Mouse (Mus musculus) heart, embryonic 14.5 days (tissue): Measurements from ENCODE around the gene Acta2. TPM values are rescaled to one million over a fixed set of nuclear protein-coding genes. Genes with fewer than 3 reads are reported as not detected.

Experiments used
- ATAC-seq: fragments of 200-750 bp; cut with Nextera tagmentation; 2 replicates; pipeline ENCODE4 v1.8.0; 2017; ENCODE audit warnings: low read depth, moderate TSS enrichment; ENCODE audit not compliant: insufficient number of reproducible peaks, insufficient read depth, low FRiP score
- H3K27ac ChIP-seq, 2 experiments: fragments of 200-500 bp in 1 of 2; fragments of 300-500 bp in 1 of 2; sonication (generic) in 1 of 2; replicated peaks in 1 of 2; 2 replicates each; pipeline ENCODE4 v1.5.1; 2012 to 2014; ENCODE audit warnings: low read depth in 2 of 2, low read length in 2 of 2, control low read depth in 1 of 2, mild to moderate bottlenecking in 1 of 2, mixed read lengths in 1 of 2; ENCODE audit not compliant: control insufficient read depth in 1 of 2, insufficient read depth in 1 of 2
- H3K27me3 ChIP-seq: fragments of 300-500 bp; sonication (generic); 2 replicates; pipeline ENCODE4 v1.6.1; 2014; ENCODE audit warnings: mild to moderate bottlenecking, low read length, control low read depth; ENCODE audit not compliant: control insufficient read depth, insufficient read depth
- H3K36me3 ChIP-seq: fragments of 300-500 bp; sonication (generic); 2 replicates; pipeline ENCODE4 v1.6.1; 2014; ENCODE audit warnings: mild to moderate bottlenecking, control low read depth, low read length, mixed read lengths; ENCODE audit not compliant: control insufficient read depth, insufficient read depth
- H3K4me1 ChIP-seq, 2 experiments: fragments of 200-500 bp in 1 of 2; fragments of 300-500 bp in 1 of 2; sonication (generic) in 1 of 2; 2 replicates each; pipeline ENCODE4 v1.6.1; 2012 to 2014; ENCODE audit warnings: low read length in 2 of 2, control low read depth in 1 of 2, mixed read lengths in 1 of 2; ENCODE audit not compliant: control insufficient read depth in 2 of 2, insufficient read depth in 2 of 2
- H3K4me2 ChIP-seq: fragments of 300-500 bp; sonication (generic); 2 replicates; pipeline ENCODE4 v1.6.1; 2014; ENCODE audit warnings: mild to moderate bottlenecking, low read length
- H3K4me3 ChIP-seq, 2 experiments: fragments of 200-500 bp in 1 of 2; fragments of 300-500 bp in 1 of 2; sonication (generic) in 1 of 2; 2 replicates each; pipeline ENCODE4 v1.5.1; 2012 to 2014; ENCODE audit warnings: low read length in 2 of 2, mild to moderate bottlenecking in 2 of 2, control low read depth in 1 of 2, low read depth in 1 of 2, moderate library complexity in 1 of 2; ENCODE audit not compliant: control insufficient read depth in 1 of 2, insufficient read depth in 1 of 2
- H3K9ac ChIP-seq: fragments of 300-500 bp; sonication (generic); 2 replicates; pipeline ENCODE4 v1.6.1; 2014; ENCODE audit warnings: mild to moderate bottlenecking, low read length
- H3K9me3 ChIP-seq: fragments of 300-500 bp; sonication (generic); 2 replicates; pipeline ENCODE4 v1.6.1; 2016; ENCODE audit warnings: low read length, control low read depth; ENCODE audit not compliant: control insufficient read depth
- WGBS: fragments of 180-500 bp; shearing (Covaris S2); extraction: QIAGEN DNeasy Blood & Tissue Kit; methylation state at CpG from one replicate; pipeline ENCODE4 v1.1.7; 2014; 5-methylcytosine and 5-hydroxymethylcytosine counted together
- polyA plus RNA-seq: library from polyadenylated mRNA; unstranded; fragments of >200 nt; fragmentation: Nextera tagmentation; extraction: Ambion mirVana; gene quantifications from 2 replicates; pipeline ENCODE4 v1.2.1, GENCODE M21; 2014

Gene Acta2
- polyA plus RNA-seq, 1 experiment from 2014 or later, result 1,199 TPM

- peaks cover 2 to 6% of the 10 kb centered on the region in 2 experiments; a peak in 2 of 4 replicates for H3K4me1 ChIP-seq
- H3K27ac ChIP-seq, result no peak overlapping the region
- H3K36me3 ChIP-seq, result no peaks in the 10 kb centered on the region
- H3K9ac ChIP-seq, result no peak overlapping the region
- 77% methylated on average over 11 of the region's 11 CpGs for WGBS
- H3K27me3 ChIP-seq, result no peaks in the 10 kb centered on the region
- no peak overlapping the region for H3K4me3 ChIP-seq
- no peak for ATAC-seq
- H3K4me2 ChIP-seq, result no peak overlapping the region
- no peaks in the 10 kb centered on the region for H3K9me3 ChIP-seq
These were observed 14.8 kb upstream of the Acta2 start for GRCm38 (mm10) chr19:34270106-34270726.

- Histone ChIP-seq H3K27me3 (no peaks in the 10 kb centered on the region), H3K9ac (no peak overlapping the region), H3K4me1 (peaks cover 2 to 6% of the 10 kb centered on the region in 2 experiments; a peak in 2 of 4 replicates), H3K36me3 (no peaks in the 10 kb centered on the region), H3K27ac (no peak overlapping the region), H3K9me3 (no peaks in the 10 kb centered on the region), H3K4me2 (no peak overlapping the region), H3K4me3 (no peak overlapping the region)
- no peak for ATAC-seq
- 43% methylated on average over 1 of the region's 1 CpGs for WGBS
These were observed 13.6 kb upstream of the Acta2 start for GRCm38 (mm10) chr19:34268991-34269390.

GRCm38 (mm10) chr19:34265604-34266193, 10.3 kb upstream of the Acta2 start:
- peaks cover 2 to 6% of the 10 kb centered on the region in 2 experiments; a peak in 2 of 4 replicates for H3K4me1 ChIP-seq
- peak overlapping the region; percentile 1; the same call in 1 of the 2 replicates for H3K4me2 ChIP-seq
- 32% methylated on average over 5 of the region's 5 CpGs for WGBS
- peak overlapping the region; percentile 11 to 50; a peak in 3 of 4 replicates for H3K27ac ChIP-seq
- no peaks in the 10 kb centered on the region for H3K27me3 ChIP-seq
- H3K9me3 ChIP-seq, result no peaks in the 10 kb centered on the region
- no peak overlapping the region for H3K9ac ChIP-seq
- H3K36me3 ChIP-seq, result no peaks in the 10 kb centered on the region
- H3K4me3 ChIP-seq, result no peak overlapping the region
- ATAC-seq, result no peak

- H3K9ac ChIP-seq, result no peak overlapping the region
- peaks cover 9% of the 10 kb centered on the region; the same call in 1 of the 2 replicates for H3K27me3 ChIP-seq
- 81% methylated on average over 2 of the region's 2 CpGs for WGBS
- H3K4me1 ChIP-seq, result 0 out of 4 replicates have a peak, but pooled peaks cover 2 to 3% of the 10 kb centered on the region in 2 experiments
- H3K27ac ChIP-seq, result no peak overlapping the region
- H3K4me2 ChIP-seq, result no peak overlapping the region
- no peak overlapping the region for H3K4me3 ChIP-seq
- no peaks in the 10 kb centered on the region for H3K9me3 ChIP-seq
- ATAC-seq, result no peak
- no peaks in the 10 kb centered on the region for H3K36me3 ChIP-seq
These were observed 7.0 kb upstream of the Acta2 start for GRCm38 (mm10) chr19:34262273-34262974.

- H3K4me3 ChIP-seq, result no peak overlapping the region
- no peak overlapping the region for H3K9ac ChIP-seq
- peaks cover 4 to 14% of the 10 kb centered on the region in 2 experiments; a peak in 3 of 4 replicates for H3K4me1 ChIP-seq
- H3K9me3 ChIP-seq, result no peaks in the 10 kb centered on the region
- peaks cover 3% of the 10 kb centered on the region; the same call in 1 of the 2 replicates for H3K36me3 ChIP-seq
- H3K27me3 ChIP-seq, result peaks cover 9% of the 10 kb centered on the region; the same call in 1 of the 2 replicates
- 73% methylated on average over 2 of the region's 2 CpGs for WGBS
- no peak for ATAC-seq
- no peak overlapping the region for H3K27ac ChIP-seq
- H3K4me2 ChIP-seq, result no peak overlapping the region
These were observed 1.5 kb upstream of the Acta2 start for GRCm38 (mm10) chr19:34256936-34257335.

- no peaks in the 10 kb centered on the region for H3K9me3 ChIP-seq
- H3K4me2 ChIP-seq, result no peak overlapping the region
- H3K4me1 ChIP-seq, result peaks cover 4 to 14% of the 10 kb centered on the region in 2 experiments; a peak in 3 of 4 replicates
- H3K4me3 ChIP-seq, result no peak overlapping the region
- H3K27me3 ChIP-seq, result peaks cover 9% of the 10 kb centered on the region; the same call in 1 of the 2 replicates
- no peak overlapping the region for H3K9ac ChIP-seq
- H3K27ac ChIP-seq, result peak overlapping the region in 1 of 2 experiments; percentile 83; a peak in 1 of 4 replicates
- H3K36me3 ChIP-seq, result peaks cover 11% of the 10 kb centered on the region
- no peak for ATAC-seq
- WGBS, result 72% methylated on average over 5 of the region's 5 CpGs
These were observed 759 bp upstream of the Acta2 start for GRCm38 (mm10) chr19:34256149-34256548.

GRCm38 (mm10) chr19:34254101-34254879, 1.1 kb downstream of the Acta2 start:
- H3K9ac ChIP-seq, result peak overlapping the region; percentile 75
- peak; percentile 23; the same call in 1 of the 2 replicates for ATAC-seq

More at GRCm38 (mm10) chr19:34254101-34254879, 1.1 kb downstream of the Acta2 start:
- Histone ChIP-seq H3K36me3 (peaks cover 19% of the 10 kb centered on the region), H3K4me2 (peak overlapping the region; percentile 70), H3K4me1 (peaks cover 4 to 14% of the 10 kb centered on the region in 2 experiments; a peak in 3 of 4 replicates), H3K27me3 (peaks cover 8% of the 10 kb centered on the region; the same call in 1 of the 2 replicates), H3K27ac (peak overlapping the region; percentile 61 to 83), H3K4me3 (peak overlapping the region; percentile 49 to 50), H3K9me3 (no peaks in the 10 kb centered on the region)
- WGBS, result 10% methylated on average over 14 of the region's 14 CpGs
